Mouse (Mus musculus) neural tube, embryonic 10.5 days (tissue): ENCODE results near the gene Fgf6.

Experiments used
- DNase-seq: peaks from one replicate; pipeline ENCODE4 v3.0.0-alpha.2; 2017; ENCODE audit warnings: low spot score; ENCODE audit errors: extremely low spot score

The Fgf6 gene

DNA sequence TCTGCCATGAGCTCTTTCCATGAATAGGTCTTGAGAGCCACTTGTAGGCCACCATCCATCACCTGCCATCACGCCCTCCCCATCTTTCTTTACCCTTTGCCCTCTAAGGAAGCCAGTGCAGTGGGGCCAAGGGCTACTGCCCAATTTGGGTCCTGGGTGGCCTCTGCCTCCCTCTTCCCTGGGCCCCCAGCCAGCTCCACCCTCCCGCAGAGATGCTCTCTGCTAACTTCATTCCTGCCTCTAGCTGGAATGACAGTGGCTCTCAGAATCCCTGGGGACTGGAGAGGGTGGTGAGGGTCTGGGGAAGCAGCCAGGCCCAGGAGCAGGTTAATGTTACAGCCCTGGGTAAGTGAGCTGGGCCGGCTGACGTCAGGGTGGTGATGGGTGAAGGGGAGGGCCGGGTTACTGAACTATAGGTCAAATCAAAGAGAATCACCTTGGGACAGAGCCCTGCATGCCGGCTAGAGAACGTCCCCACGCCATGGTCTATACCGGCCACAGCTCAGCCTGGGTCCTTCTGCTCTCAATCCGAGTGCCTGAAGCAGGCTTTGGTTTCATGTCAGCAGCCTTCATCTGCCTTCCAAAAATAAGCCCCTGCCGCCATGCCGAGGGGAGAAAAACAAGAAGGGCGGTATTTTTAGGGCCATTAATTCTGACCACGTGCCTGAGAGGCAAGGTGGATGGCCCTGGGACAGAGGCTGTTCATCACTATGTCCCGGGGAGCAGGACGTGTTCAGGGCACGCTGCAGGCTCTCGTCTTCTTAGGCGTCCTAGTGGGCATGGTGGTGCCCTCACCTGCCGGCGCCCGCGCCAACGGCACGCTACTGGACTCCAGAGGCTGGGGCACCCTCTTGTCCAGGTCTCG lies at the start of gene Fgf6:
Fgf6 (plus strand) TSS at position 681 of the 865 bp plus-strand sequence.
- no peak for DNase-seq

DNA sequence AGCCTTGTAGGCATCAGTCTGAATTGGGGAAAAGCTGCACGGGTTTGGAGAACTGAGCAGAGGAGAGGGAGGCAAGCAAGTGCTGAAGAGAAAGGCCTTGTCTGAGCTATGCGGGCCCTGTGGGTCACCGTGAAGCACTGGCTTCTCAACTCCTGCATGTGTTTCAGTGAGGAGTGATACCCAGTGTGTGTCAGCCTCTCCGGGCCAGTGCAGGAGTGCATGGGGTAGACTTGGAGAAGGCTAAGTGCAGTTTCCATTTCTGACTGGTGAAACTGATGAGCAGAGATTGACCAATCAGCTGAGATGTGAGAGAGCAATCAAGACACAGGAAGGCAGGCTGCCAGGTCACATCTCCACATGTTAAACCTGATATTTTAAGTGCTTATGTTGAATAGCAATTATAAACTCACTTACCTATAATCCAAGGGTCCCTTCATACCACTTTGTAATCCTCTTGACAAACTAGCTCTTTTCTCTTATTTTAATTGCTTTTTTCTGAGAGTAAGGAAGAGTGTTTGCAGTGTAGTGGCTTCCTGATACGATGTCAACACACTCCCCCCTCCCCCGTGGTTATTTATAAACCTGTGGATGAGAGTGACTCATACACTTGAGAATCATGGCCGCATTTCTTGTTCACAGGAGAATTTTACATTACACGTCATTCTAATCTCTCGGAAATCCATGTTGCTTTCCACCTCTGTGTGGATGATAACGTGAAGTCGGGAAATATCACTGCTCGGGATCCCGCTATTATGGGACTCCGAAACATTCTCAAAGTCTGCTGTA lies 49.0 kb upstream of the Fgf6 start:
- no peak for DNase-seq

DNA sequence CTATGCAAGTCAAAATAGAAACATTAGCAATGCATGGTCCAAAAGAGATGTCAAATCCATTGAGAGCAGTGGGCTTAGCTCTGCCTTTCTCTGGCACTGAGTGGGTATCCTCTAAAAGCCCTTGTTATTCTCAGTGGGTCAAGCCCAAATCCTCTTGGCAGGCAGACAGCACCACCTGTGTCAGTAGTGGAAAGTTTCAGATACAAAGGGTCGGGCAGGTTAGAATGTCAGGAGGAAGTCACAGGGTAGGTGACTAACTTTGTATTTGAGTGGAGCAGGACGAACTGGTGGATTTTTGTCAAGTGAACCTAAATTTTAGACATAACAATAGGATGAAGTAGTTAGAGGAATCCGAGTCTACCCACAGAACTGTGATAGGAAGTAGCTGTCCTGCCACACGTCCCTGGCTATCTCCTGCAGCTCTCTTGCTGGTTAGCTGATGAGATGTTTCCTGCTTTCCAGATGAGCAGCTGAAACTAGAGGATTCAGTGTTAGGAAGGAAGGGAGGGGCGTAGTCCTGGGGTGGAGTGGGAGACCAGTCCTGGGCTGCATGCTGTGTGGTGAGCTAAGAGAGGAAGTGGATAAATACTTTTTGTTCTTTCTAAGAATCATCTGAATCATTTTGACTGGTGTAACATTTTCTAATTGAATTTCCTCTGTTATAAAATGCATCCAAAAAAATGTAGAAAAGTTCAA lies 33.7 kb upstream of the Fgf6 start:
- DNase-seq: no peak

DNA sequence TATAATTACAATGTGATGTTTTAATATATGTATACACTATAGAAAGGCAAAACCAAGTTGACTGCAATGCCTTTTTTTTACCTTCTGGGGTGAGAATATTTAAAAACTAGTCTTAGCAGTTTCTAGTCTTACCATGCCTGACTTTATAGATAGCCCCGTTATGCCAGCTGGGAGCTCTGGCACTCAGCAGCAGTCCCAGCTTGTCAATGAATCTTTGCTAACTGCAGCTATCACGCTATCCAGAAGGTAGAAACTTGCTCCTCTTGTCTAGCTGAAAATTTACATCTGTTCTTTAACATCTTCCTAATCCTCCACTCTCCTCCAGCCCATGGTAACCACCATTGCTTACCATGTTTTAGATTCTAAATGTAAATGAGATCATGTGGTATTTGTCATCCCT lies 21.7 kb upstream of the Fgf6 start:
- no peak for DNase-seq

DNA sequence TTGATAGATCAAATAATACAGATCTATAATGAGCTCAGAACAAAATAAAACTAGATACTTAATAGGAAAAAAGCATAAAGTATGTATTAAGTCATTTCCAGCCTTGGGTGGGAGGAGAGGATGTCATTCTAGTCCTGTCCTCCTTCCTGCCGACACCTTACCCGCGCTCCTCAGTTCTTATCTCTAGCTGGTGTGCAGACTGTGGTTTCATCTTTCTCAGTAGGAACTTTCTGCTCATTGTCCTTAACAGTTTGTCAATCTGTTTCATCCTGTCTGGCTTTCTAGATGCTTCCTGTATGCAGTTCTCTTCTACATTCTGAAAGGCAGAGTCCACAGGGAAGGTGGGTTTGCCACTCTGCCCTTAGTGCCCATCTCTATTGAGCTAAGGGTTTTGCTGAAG lies 19.9 kb upstream of the Fgf6 start:
- DNase-seq: no peak

DNA sequence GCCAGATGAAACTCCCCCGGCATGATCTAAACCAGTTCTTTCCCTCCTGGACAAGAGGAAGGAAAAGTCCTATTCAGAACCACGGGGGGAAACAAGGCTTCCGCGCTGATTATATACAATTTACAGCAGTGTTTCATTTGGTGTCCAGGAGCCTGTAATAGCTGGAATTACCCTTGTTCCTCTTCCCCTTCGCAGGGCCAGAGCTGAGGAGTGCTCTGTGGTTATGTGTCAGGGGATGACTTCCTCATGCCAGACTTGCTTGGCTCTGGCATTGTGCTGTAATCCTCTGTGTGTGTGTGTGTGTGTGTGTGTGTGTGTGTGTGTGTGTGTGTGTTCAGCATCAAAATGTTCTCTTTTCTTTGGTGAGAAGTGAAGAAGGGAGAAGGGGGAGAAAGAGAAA lies 19.0 kb upstream of the Fgf6 start:
- DNase-seq: no peak

DNA sequence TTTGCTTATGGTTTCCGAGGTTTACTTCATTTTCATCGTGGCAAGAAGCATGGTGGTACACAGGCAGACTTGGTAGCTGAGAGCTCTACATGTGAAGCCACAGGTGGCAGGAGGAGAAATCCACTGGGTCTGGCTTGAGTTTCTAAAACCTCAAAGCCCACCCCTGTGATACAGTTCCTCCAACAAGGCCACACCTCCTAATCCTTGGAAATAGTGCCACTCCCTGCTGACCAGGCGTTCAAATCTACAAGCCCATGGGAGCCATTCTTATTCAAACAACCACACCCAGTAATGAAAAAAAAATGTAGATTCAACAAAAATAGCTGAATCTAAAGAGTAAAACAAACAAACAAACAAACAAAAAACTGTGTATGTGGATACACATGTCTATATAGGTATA lies 9.7 kb upstream of the Fgf6 start:
- no peak for DNase-seq

DNA sequence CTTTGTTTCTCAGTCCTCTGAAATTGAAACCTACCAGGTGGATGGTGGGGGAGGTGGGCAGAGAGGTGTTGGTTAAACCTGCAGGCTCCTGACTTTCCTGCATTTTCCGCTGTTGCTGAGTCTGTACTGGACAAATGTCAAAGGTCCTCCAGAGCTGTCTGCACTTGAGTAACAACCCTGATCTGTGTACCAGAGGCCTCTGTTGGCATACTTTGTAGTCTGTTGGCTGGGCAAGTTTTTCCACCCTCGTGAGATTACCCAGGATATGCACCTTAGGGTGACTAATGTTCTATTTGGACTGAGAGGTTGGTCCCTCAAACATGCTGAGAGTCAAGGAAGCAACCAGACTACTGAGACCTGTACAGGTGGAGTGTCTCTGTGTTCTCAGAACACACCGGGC lies 8.8 kb upstream of the Fgf6 start:
- no peak for DNase-seq

DNA sequence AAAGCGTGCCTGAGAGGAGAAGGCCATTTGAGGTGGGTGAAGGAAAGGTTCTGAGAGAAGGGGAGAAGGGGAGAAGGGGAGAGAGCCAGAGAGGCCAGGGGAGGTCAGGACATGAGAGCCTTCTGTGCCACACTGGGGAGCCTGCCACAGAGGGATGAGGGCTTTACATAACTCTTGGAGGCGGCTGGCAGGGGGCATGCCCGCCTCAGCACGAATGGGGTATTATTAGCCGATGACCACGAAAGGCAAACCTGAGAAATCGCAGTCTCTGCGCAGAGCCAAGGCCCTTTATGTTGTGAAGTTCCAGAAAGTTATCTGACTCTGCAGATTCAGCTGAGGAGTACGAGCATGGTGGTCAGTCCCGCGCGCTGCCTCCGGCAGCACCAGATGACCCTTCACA lies 5.4 kb upstream of the Fgf6 start:
- DNase-seq: no peak

DNA sequence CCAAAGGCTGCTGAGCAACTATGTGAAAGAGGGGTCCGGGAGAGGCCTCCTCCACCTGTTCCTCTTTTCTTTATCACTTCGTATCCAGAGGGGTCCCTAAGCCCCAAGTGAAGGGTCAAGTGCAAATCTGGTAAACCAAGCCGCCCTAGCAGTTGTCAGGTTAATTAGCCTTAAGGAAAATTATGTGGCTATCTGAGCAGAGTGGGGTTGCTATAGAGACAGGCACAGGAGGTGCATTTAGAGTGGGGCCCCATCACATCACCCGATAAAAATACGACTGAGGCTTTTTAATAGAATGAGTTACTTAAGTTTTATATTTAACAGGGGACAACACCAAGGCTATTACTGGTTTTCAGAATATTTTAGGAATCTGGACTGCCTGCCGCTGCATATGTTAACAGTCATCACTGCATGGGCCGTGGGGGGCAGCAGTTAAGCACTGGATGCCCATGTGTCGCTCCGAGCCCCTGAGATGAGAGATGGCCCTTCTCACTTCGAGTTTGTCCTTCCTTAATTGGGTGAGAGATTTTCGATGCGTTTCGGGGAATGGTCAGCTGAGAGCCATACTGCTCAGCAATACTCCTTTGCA lies 3.3 kb upstream of the Fgf6 start:
- DNase-seq: no peak

DNA sequence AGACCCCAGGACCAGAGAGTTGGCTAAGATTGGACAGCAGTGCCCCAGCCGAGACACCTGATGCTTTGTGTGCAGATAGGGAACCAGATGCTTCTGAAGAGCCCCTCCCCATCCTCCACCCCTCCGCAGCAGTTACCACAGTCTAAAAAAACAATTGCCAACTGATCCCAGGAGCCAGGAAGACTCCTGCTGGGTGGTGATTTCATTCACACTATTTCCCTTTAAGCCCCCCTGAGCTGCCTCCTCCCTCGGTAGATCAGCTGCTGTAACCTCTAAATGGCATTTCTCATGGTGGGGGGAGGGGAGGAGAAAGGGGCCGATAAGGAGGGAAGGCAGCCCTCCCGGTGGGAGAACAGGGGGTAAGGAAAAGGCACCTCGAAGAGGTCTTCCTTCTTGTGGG lies 3.9 kb downstream of the Fgf6 start:
- no peak for DNase-seq

DNA sequence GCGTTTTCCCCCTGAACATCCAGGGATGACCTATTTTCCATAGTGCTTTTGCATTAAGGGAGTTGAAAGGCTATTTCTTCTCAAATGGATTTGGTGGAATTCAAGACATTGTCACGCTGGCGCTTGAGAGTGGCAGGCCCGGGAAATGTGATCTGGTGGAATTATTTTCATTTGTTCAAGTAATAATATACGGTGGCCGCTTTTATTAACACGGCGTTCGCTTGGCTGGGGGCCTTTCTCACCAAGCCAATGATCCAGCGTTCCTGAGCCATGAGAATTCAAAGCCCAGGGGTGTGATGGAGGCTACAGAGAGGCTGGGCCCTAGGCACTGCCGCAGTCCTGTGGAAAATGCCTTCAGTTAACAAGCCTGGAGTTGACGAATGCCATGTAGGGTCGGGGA lies 5.0 kb downstream of the Fgf6 start:
- no peak for DNase-seq

DNA sequence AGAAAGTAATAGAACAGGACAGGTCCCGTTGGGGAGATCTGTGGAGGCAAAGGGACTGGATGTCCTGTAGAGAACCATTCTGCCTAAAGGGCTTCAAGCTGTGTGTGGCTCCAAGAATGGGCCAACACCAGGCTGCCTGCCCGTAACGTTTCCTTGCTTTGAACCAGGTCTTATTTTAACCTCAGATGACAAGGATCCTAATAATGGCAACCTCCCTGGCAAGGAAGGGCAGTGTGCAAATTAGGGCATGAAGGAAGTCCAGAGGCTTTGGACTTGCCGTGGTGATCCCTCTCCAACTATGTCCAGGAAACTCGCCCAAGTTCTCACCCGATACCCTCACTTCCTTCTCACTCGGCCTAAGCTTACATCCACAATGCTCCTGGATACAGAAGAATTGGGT lies 9.4 kb downstream of the Fgf6 start:
- DNase-seq: no peak

DNA sequence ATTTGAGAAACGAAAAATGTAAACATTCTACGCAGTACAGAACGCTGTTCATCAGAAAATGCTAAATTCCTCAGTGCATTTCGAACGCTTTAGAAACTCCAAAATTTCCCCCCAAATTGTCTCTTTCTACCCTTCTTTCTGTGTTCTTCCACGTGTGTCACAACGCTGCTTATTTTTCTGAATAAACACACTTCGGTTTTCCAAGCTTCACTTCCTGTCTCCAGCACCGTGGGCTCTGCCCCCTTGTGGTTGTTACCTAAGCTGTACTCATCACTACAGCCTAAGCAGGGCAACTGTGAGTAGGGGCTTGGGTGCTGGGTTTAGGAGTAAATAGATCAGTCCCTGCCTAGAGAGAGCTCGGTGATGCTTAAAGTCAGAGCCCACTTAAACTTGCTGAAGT lies 19.4 kb downstream of the Fgf6 start:
- DNase-seq: peak; percentile 37

DNA sequence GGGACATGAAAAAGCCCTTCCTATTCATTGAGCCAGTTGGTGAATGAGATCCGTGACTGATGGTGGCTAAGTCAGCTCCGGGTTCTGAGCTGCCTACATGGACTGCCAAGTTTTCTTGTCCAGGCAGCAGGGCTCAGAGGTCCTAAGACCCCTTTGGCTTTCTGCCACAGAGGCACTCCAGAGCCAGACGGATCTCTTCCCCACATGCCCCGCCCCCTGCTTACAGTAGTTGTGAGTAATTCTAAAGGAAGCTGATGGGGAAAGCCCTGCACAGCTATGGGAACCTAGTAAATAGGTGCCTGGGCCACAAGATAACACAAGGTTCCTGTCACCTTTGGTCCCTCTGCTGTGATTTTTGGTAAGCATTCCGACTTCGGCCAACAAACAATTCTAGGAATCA lies 29.5 kb downstream of the Fgf6 start:
- no peak for DNase-seq

DNA sequence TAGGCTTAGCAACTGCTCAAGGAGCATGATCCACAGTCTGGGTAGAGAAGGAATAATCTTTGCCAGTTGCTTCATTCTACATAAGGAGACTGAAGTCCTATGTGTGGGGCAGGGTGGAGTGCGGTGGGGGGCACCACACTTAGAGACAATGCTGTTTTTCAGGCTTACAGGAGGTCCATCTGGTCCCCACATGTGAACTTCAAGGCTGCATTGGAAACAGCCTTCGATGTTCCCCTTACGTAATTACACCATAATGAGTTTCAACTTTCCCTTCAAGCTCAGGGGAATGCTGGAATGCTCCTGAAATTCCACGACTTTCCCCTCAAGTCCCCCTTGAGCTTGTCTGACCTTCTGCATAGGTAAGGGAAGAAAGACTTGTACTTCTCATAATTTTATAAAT lies 35.5 kb downstream of the Fgf6 start:
- peak; percentile 44 for DNase-seq

DNA sequence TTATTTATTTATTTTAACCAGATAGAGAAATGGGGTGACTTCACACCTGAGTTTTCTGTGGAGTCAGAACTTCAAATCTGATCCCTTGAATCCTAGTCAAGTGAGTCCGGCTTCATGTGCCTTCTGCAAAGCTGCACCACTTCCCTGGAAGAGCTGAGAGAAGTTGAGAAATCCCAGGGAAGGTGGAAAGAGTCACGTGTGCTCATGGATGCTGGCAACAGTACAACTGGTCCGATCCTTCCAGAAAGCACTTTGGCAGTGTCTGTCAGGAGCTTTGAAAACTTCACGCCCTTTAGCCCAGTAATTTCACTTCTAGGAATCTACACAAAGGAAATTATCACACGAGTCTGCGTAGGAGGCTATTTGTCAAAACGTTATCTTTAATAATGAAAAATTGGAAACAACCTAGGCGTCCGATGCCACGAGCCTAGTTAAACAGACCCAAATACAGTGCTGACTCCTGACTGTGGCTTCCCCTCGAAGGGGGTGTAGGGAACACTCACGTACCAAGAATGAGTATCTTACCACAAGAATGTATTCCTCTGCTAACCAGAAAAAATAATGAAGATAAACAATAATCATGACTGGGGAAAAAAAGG lies 41.7 kb downstream of the Fgf6 start:
- no peak for DNase-seq

DNA sequence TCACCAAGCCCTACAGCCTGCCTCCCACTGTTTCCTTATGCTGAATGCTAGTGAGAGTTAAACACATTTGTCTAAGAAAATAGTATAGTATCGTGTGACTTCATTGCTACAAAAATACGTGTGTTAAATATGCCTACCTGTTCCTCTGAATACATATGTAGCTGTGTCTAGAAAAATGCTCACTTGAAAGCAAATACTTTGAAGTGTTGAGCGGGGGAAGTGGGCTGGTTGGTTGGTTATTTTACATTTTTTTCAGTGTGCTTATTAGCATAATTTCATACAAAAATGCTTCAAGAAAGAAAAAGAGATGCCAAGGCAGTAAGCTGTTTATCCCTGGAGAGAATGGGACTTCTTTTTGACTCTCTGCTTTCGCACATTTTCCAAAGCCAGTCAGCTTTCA lies 44.6 kb downstream of the Fgf6 start:
- no peak for DNase-seq

DNA sequence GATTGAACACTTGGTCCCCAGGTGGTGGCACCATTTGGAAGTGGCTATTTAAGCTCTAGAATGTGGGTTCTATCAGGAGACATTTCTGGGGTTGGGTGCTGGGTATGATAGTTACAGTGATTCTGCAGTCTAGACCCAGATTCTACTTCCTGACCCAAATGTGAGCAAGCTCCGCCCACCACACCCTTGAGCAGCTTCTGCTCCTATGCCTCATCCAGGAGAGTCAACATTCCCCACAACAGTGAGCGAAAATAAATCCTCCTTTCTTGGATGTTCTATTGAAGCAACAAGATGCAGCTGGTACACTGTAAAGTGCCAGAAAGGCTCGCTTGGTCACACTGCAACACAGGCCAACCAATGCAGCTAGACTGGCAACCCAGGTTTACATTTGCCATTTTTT lies 48.5 kb downstream of the Fgf6 start:
- DNase-seq: no peak

DNA sequence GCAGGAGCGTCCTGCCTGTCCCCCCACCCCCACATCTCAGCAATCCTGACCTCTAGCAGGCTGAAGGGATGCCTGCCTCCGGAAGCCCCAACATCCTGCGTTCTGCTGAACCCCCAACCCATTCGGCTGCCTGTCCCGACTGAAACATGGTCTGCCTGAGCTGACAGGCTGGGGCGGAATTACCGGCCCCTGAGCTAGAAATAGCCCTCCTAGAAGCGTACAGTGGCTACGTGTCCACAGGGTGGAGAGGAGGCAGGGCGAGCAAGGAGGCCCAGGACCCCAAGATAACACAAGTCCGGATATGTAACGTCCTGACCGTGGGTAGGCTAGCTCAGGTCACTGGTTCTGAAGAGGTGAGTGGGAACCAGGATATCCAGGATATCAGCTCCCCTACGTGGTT lies 49.4 kb downstream of the Fgf6 start:
- no peak for DNase-seq

DNA sequence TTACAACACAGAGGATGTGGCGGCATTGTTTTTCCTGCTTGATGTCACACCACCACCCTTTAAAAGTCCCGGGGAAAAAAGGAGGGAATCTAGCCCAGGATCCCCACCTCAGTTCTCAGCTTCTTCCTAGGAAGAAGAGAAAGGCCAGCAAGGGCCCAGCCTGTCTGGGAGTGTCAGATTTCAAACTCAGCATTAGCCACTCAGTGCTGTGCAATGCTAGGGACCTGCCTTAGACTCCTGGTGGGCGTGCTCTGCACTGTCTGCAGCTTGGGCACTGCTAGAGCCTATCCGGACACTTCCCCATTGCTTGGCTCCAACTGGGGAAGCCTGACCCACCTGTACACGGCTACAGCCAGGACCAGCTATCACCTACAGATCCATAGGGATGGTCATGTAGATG lies 57.4 kb downstream of the Fgf6 start, which contains the start of gene Fgf23:
Fgf23 (plus strand) TSS at position 86 of the 400 bp plus-strand sequence.
- peak; percentile 41 for DNase-seq
